Mouse (Mus musculus): ENCODE data around the gene Ckap5. TPM values are rescaled to one million over a fixed set of nuclear protein-coding genes. Genes with fewer than 3 reads are reported as not detected.
"Not testable (repeated sequence)": the region's sequence is repeated elsewhere in the genome, so short reads cannot be mapped to it uniquely, and the experiment has no call there.

Ckap5 gene
- polyA plus RNA-seq, 1 experiment from 2014 or later = 153 TPM

- Histone ChIP-seq H3K9ac (ENCODE audit: low read length) (no peak overlapping the region), H3K4me1 (replicated peaks; ENCODE audit: control insufficient read depth, insufficient read depth, low read length) (no peaks in the 10 kb centered on the region), H3K27me3 (ENCODE audit: control insufficient read depth, insufficient read depth, low read length) (no peaks in the 10 kb centered on the region), H3K27ac (ENCODE audit: low read depth, low read length) (no peak overlapping the region), H3K36me3 (ENCODE audit: control insufficient read depth, insufficient read depth, low read length) (peaks cover 31% of the 10 kb centered on the region), H3K9me3 (ENCODE audit: control insufficient read depth, low read length) (no peaks in the 10 kb centered on the region), H3K4me3 (ENCODE audit: low read depth, low read length) (no peak overlapping the region), H3K4me2 (ENCODE audit: low read depth, low read length, severe bottlenecking) (no peak overlapping the region)
- DNase-seq (ENCODE audit: low spot score) (no peak), ATAC-seq (replicated peaks; ENCODE audit: low FRiP score) (no peak)
- 93% methylated on average over 4 of the region's 4 CpGs for WGBS
Observed at GRCm38 (mm10) chr2:91600475-91600874, 73.9 kb downstream of the Ckap5 start.

- Histone ChIP-seq H3K4me3 (ENCODE audit: low read depth, low read length) (no peak overlapping the region), H3K4me1 (replicated peaks; ENCODE audit: control insufficient read depth, insufficient read depth, low read length) (no peaks in the 10 kb centered on the region), H3K27ac (ENCODE audit: low read depth, low read length) (no peak overlapping the region), H3K9me3 (ENCODE audit: control insufficient read depth, low read length) (no peaks in the 10 kb centered on the region), H3K9ac (ENCODE audit: low read length) (no peak overlapping the region), H3K27me3 (ENCODE audit: control insufficient read depth, insufficient read depth, low read length) (no peaks in the 10 kb centered on the region), H3K36me3 (ENCODE audit: control insufficient read depth, insufficient read depth, low read length) (peaks cover 29% of the 10 kb centered on the region), H3K4me2 (ENCODE audit: low read depth, low read length, severe bottlenecking) (no peak overlapping the region)
- DNase-seq (ENCODE audit: low spot score) (no peak), ATAC-seq (replicated peaks; ENCODE audit: low FRiP score) (no peak)
- WGBS = 87% methylated on average over 4 of the region's 4 CpGs
Observed at GRCm38 (mm10) chr2:91602389-91602788, 75.8 kb downstream of the Ckap5 start.

GRCm38 (mm10) chr2:91609370-91609769 is 82.8 kb downstream of the Ckap5 start:
- not testable (repeated sequence) for ATAC-seq (replicated peaks; ENCODE audit: low FRiP score); H3K4me2 ChIP-seq (ENCODE audit: low read depth, low read length, severe bottlenecking); H3K4me1 ChIP-seq (replicated peaks; ENCODE audit: control insufficient read depth, insufficient read depth, low read length); H3K4me3 ChIP-seq (ENCODE audit: low read depth, low read length); H3K9me3 ChIP-seq (ENCODE audit: control insufficient read depth, low read length); H3K27ac ChIP-seq (ENCODE audit: low read depth, low read length); DNase-seq (ENCODE audit: low spot score); H3K27me3 ChIP-seq (ENCODE audit: control insufficient read depth, insufficient read depth, low read length); H3K9ac ChIP-seq (ENCODE audit: low read length)
- H3K36me3 ChIP-seq (ENCODE audit: control insufficient read depth, insufficient read depth, low read length) = peaks cover 18% of the 10 kb centered on the region

- no peaks in the 10 kb centered on the region for H3K27me3 ChIP-seq (ENCODE audit: control insufficient read depth, insufficient read depth, low read length)
- no peak overlapping the region for H3K9ac ChIP-seq (ENCODE audit: low read length)
- ATAC-seq (replicated peaks; ENCODE audit: low FRiP score) (no peak), DNase-seq (ENCODE audit: low spot score) (no peak)
- H3K4me2 ChIP-seq (ENCODE audit: low read depth, low read length, severe bottlenecking) = no peak overlapping the region
- H3K36me3 ChIP-seq (ENCODE audit: control insufficient read depth, insufficient read depth, low read length) = peaks cover 7% of the 10 kb centered on the region; the same call in 1 of the 2 replicates
- no peak overlapping the region for H3K4me3 ChIP-seq (ENCODE audit: low read depth, low read length)
- H3K9me3 ChIP-seq (ENCODE audit: control insufficient read depth, low read length) = no peaks in the 10 kb centered on the region
- no peaks in the 10 kb centered on the region for H3K4me1 ChIP-seq (replicated peaks; ENCODE audit: control insufficient read depth, insufficient read depth, low read length)
- 90% methylated on average over 5 of the region's 5 CpGs for WGBS
- H3K27ac ChIP-seq (ENCODE audit: low read depth, low read length) = no peak overlapping the region
Observed at GRCm38 (mm10) chr2:91622356-91622755, 95.8 kb downstream of the Ckap5 start.

- not testable (repeated sequence) for H3K9ac ChIP-seq (ENCODE audit: low read length); H3K4me3 ChIP-seq (ENCODE audit: low read depth, low read length); ATAC-seq (replicated peaks; ENCODE audit: low FRiP score); H3K27me3 ChIP-seq (ENCODE audit: control insufficient read depth, insufficient read depth, low read length); DNase-seq (ENCODE audit: low spot score); H3K27ac ChIP-seq (ENCODE audit: low read depth, low read length); H3K36me3 ChIP-seq (ENCODE audit: control insufficient read depth, insufficient read depth, low read length); H3K9me3 ChIP-seq (ENCODE audit: control insufficient read depth, low read length); H3K4me1 ChIP-seq (replicated peaks; ENCODE audit: control insufficient read depth, insufficient read depth, low read length); H3K4me2 ChIP-seq (ENCODE audit: low read depth, low read length, severe bottlenecking)
- whole genome bisulfite sequencing = 94% methylated on average over 7 of the region's 7 CpGs
Observed at GRCm38 (mm10) chr2:91623366-91623765, 96.8 kb downstream of the Ckap5 start.

GRCm38 (mm10) chr2:91627486-91627885 is 100.9 kb downstream of the Ckap5 start:
- Histone ChIP-seq H3K4me2 (ENCODE audit: low read depth, low read length, severe bottlenecking) (no peak overlapping the region), H3K27ac (ENCODE audit: low read depth, low read length) (no peak overlapping the region), H3K9me3 (ENCODE audit: control insufficient read depth, low read length) (no peaks in the 10 kb centered on the region), H3K4me3 (ENCODE audit: low read depth, low read length) (no peak overlapping the region), H3K4me1 (replicated peaks; ENCODE audit: control insufficient read depth, insufficient read depth, low read length) (no peaks in the 10 kb centered on the region), H3K9ac (ENCODE audit: low read length) (no peak overlapping the region), H3K27me3 (ENCODE audit: control insufficient read depth, insufficient read depth, low read length) (no peaks in the 10 kb centered on the region), H3K36me3 (ENCODE audit: control insufficient read depth, insufficient read depth, low read length) (no peaks in the 10 kb centered on the region)
- 74% methylated on average over 5 of the region's 5 CpGs for WGBS
- ATAC-seq (replicated peaks; ENCODE audit: low FRiP score) (no peak), DNase-seq (ENCODE audit: low spot score) (no peak)

GRCm38 (mm10) chr2:91628171-91628570 is 101.6 kb downstream of the Ckap5 start:
- Histone ChIP-seq H3K36me3 (ENCODE audit: control insufficient read depth, insufficient read depth, low read length) (no peaks in the 10 kb centered on the region), H3K9me3 (ENCODE audit: control insufficient read depth, low read length) (no peaks in the 10 kb centered on the region), H3K27ac (ENCODE audit: low read depth, low read length) (no peak overlapping the region), H3K9ac (ENCODE audit: low read length) (no peak overlapping the region), H3K27me3 (ENCODE audit: control insufficient read depth, insufficient read depth, low read length) (no peaks in the 10 kb centered on the region), H3K4me2 (ENCODE audit: low read depth, low read length, severe bottlenecking) (no peak overlapping the region), H3K4me3 (ENCODE audit: low read depth, low read length) (no peak overlapping the region), H3K4me1 (replicated peaks; ENCODE audit: control insufficient read depth, insufficient read depth, low read length) (no peaks in the 10 kb centered on the region)
- WGBS = 92% methylated on average over 8 of the region's 8 CpGs
- DNase-seq (ENCODE audit: low spot score) (no peak), ATAC-seq (replicated peaks; ENCODE audit: low FRiP score) (no peak)

- 89% methylated on average over 18 of the region's 18 CpGs for WGBS
- H3K4me1 ChIP-seq (replicated peaks; ENCODE audit: control insufficient read depth, insufficient read depth, low read length) = no peaks in the 10 kb centered on the region
- H3K4me3 ChIP-seq (ENCODE audit: low read depth, low read length) = no peak overlapping the region
- no peak overlapping the region for H3K27ac ChIP-seq (ENCODE audit: low read depth, low read length)
- no peak overlapping the region for H3K9ac ChIP-seq (ENCODE audit: low read length)
- no peak for DNase-seq (ENCODE audit: low spot score)
- H3K36me3 ChIP-seq (ENCODE audit: control insufficient read depth, insufficient read depth, low read length) = no peaks in the 10 kb centered on the region
- H3K27me3 ChIP-seq (ENCODE audit: control insufficient read depth, insufficient read depth, low read length) = no peaks in the 10 kb centered on the region
- H3K4me2 ChIP-seq (ENCODE audit: low read depth, low read length, severe bottlenecking) = no peak overlapping the region
- no peaks in the 10 kb centered on the region for H3K9me3 ChIP-seq (ENCODE audit: control insufficient read depth, low read length)
- no peak for ATAC-seq (replicated peaks; ENCODE audit: low FRiP score)
Observed at GRCm38 (mm10) chr2:91629682-91630081, 103.1 kb downstream of the Ckap5 start.

GRCm38 (mm10) chr2:91630384-91630783 is 103.8 kb downstream of the Ckap5 start:
- 91% methylated on average over 12 of the region's 12 CpGs for WGBS
- H3K27ac ChIP-seq (ENCODE audit: low read depth, low read length) = no peak overlapping the region
- no peaks in the 10 kb centered on the region for H3K4me1 ChIP-seq (replicated peaks; ENCODE audit: control insufficient read depth, insufficient read depth, low read length)
- DNase-seq (ENCODE audit: low spot score) = no peak
- no peaks in the 10 kb centered on the region for H3K27me3 ChIP-seq (ENCODE audit: control insufficient read depth, insufficient read depth, low read length)
- H3K36me3 ChIP-seq (ENCODE audit: control insufficient read depth, insufficient read depth, low read length) = no peaks in the 10 kb centered on the region
- no peak overlapping the region for H3K4me3 ChIP-seq (ENCODE audit: low read depth, low read length)
- H3K9ac ChIP-seq (ENCODE audit: low read length) = no peak overlapping the region
- no peaks in the 10 kb centered on the region for H3K9me3 ChIP-seq (ENCODE audit: control insufficient read depth, low read length)
- no peak for ATAC-seq (replicated peaks; ENCODE audit: low FRiP score)
- H3K4me2 ChIP-seq (ENCODE audit: low read depth, low read length, severe bottlenecking) = no peak overlapping the region
